Mouse (Mus musculus) gastrocnemius, adult 2 months (tissue): Measurements from ENCODE around the gene Arhgap45. TPM values are rescaled to one million over a fixed set of nuclear protein-coding genes. Genes with fewer than 3 reads are reported as not detected.

ENCODE experiments used
- DNase-seq: peaks from one replicate; pipeline ENCODE4 v3.0.0; 2022
- H3K27ac ChIP-seq: fragments of 200-600 bp; 2 replicates; pipeline ENCODE4 v1.8.1; 2022; ENCODE audit warnings: mild to moderate bottlenecking
- H3K4me3 ChIP-seq: fragments of 200-600 bp; 2 replicates; pipeline ENCODE4 v1.8.1; 2022; ENCODE audit warnings: mild to moderate bottlenecking, moderate library complexity
- CTCF ChIP-seq: fragments of 200-600 bp; IDR thresholded peaks from 2 replicates; pipeline ENCODE4 v1.8.1; 2022; ENCODE audit warnings: antibody characterized with exemption, mild to moderate bottlenecking, moderate library complexity
- intact Hi-C: fragments of 180-260 bp; cut with DNase I; formaldehyde crosslinking; loops from one replicate; pipeline ENCODE4 v1.15.1; 2025
- total RNA-seq, 2 experiments: library from RNA; stranded (reverse); gene quantifications; 2 replicates each; pipeline ENCODE4 v1.2.3; 2021

The Arhgap45 gene
- total RNA-seq, 2 experiments from 2014 or later: 0.97 to 1.4 TPM

DNA sequence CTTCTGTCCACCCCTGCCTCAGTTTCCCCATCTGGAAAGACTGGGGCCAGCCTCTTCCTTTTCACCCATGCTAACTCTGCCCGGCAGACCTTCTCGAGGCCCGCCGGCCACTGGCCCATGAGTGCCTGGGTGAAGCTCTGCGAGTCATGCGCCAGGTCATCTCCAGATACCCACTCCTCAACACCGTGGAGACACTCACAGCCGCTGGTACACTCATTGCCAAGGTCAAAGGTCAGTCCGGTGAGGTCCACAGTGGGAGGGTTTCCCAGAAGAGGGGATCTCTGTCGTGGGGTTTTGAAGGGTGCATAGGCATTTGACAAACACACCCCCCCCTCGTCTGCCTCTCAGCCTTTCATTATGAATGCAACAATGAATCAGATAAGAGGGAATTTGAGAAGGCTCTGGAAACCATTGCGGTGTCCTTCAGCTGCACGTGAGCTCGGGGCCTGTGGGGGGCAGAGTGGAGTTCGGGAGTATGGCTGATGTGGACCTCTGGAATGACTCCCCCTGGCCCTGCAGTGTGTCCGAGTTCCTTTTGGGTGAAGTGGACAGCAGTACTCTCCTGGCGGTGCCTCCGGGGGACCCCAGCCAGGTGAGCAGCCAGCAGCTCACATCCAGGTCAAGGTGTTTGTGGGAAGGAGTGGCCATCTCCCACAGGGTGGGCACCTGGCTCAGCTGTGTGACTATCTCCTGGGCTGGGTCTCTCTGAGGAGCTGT is 4.3 kb downstream of the Arhgap45 start:
- no peak for TF ChIP-seq CTCF
- no peak for DNase-seq
- Histone ChIP-seq H3K27ac (no peak overlapping the region), H3K4me3 (no peak overlapping the region)
- intact Hi-C loops: no loop called here

DNA sequence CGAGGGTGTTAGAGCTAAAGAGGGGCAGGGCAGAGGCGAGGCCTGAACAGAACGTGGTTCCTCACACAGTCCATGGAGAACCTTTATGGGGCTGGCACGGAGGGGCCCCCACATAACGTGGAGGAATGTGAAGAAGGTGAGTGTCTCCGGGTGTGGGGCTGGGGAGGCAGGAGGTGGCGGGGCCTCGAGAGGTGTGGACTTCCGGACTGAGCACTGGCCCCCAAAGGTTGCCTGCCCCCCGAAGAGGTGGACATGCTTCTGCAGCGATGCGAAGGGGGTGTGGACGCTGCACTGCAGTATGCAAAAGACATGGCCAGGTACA is 4.8 kb downstream of the Arhgap45 start:
- DNase-seq: no peak
- intact Hi-C loops: no loop called here
- H3K4me3 ChIP-seq: no peak overlapping the region
- no peak for TF ChIP-seq CTCF
- H3K27ac ChIP-seq: no peak overlapping the region

DNA sequence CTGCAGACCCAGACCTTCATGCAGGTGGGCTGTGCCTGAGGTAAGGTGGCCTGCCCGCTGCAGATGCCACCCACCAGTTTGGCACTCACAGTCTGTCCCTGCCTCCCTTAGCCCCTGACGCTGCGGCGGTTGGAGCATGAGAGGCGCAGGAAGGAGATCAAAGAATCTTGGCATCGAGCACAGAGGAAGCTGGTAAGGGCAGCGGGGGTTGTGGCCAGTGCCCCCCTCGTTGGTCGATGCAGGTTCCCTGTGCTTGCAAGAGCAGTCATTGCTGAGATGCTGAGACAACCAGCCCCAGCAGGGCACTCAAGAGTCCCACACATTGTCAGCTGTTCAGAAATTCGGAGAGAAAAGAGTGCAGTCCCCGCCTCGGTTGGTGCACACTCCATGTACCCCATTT is 5.7 kb downstream of the Arhgap45 start:
- no peak for TF ChIP-seq CTCF
- Histone ChIP-seq H3K4me3 (no peak overlapping the region), H3K27ac (no peak overlapping the region)
- intact Hi-C loops: no loop called here
- DNase-seq: no peak

DNA sequence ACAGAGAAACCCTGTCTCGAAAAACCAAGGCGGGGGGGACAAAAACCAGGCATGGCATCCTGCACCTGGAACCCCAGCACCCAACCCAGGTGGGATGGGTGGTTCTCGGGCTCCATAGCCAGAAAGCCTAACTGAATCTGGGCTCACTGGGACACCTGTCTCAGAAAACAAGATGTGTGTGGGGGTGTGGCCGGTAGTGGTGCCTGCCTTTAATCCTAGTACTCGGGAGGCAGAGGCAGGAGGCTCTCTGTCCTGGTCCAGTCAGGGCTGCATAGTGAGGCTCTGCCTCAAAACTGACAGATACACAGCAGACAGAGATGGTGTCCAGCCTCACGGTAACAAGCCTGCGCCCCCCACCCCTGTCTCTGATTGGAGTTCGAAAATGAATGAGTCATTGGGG is 6.4 kb downstream of the Arhgap45 start:
- no peak overlapping the region for H3K27ac ChIP-seq
- DNase-seq: no peak
- TF ChIP-seq CTCF: no peak

DNA sequence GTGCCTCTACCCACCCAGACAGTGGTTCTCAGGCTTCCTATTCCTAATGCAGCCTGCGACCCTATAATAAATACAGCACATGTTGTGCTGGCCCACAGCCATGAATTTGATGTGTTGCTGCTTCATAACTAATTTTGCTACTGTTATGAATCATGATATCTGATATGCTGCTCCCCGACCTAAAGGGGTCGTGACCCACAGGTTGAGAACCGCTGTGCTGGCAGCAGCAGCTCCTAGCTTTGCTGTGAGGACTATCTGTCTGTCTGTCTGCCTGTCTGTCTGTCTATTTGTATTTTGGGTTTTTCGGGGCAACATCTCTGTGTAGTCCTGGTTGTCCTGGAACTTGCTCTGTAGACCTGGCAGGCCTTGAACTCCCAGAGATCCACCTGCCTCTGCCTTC is 7.3 kb downstream of the Arhgap45 start:
- intact Hi-C loops: no loop called here
- Histone ChIP-seq H3K27ac (peak overlapping the region; percentile 51), H3K4me3 (no peak overlapping the region)
- DNase-seq: no peak
- TF ChIP-seq CTCF: no peak

More for the DNA sequence above, 6.4 kb downstream of the Arhgap45 start:
- H3K4me3 ChIP-seq: no peak overlapping the region
- intact Hi-C loops: no loop called here

DNA sequence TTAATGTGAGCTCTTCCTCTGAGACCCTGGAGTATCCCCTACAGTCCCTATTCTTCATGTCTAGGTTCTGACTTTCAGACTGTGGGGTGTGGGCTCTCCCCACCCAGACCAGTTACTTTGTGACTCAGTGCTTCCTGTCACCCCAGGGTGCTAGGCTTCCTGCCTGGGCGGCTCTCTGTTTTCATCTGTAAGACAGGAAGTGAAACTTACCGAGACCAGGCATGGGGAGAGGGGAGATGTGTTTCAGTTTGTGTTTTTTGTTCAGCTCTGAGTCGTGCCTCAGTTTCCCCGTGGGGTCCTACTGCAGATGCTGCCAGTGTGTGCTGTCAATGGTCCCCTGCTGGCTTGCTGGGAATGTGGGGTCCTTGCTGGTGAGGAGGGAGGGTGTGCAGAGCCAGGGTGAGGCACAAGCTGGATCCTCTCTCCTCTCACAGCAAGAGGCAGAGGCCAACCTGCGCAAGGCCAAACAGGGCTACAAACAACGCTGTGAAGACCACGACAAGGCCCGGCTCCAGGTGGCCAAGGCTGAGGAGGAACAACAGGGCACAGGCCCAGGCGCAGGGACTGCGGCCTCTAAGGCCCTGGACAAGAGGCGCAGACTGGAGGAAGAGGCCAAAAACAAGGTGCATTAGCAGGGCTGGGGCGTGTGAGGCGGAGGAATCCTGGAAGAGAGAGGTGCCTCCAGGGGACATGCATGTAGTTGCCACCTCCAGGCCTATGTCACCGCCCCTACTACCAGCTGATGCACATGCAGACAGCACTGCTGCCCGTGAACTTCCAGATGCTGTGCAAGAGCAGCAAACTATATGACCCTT is 8.0 kb downstream of the Arhgap45 start:
- TF ChIP-seq CTCF: no peak
- intact Hi-C loops: no loop called here
- peak overlapping the region; percentile 51 for H3K27ac ChIP-seq
- H3K4me3 ChIP-seq: no peak overlapping the region
- no peak for DNase-seq

DNA sequence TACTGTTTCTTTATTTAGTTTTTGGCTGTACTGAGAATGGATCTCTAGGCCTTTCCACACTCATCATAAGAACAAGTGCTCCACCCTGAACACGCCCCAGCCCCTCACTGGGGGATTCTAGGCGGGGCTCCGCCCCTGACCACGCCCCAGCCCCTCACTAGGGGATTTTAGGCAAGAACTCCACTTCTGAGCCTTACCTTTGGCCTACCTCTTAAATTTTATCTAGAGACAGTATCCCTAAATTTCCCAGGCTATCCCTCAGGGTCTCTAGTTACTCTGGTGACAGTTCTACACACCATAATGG is 8.5 kb downstream of the Arhgap45 start:
- intact Hi-C loops: no loop called here
- TF ChIP-seq CTCF: no peak
- DNase-seq: no peak
- H3K4me3 ChIP-seq: no peak overlapping the region
- H3K27ac ChIP-seq: peak overlapping the region; percentile 51; the same call in 1 of the 2 replicates

DNA sequence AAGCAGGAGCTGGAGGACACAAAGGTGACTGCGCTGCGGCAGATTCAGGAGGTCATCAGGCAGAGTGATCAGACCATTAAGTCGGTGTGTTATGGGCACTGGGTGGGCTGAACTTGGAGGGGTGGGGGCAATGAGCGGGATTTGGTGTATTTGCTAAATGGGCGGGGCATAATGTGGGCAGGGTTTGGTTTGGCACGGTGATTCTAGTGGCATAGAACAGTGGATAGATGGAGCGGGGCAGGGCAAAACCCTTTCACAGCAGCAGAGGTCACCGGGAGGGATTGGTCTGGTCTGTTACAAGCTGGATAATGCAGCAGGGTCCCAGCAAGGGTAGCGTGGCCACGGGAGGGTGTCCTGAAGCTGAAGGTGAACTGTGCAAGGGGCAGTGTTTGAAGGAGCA is 9.0 kb downstream of the Arhgap45 start:
- Histone ChIP-seq H3K4me3 (no peak overlapping the region), H3K27ac (no peak overlapping the region)
- no peak for TF ChIP-seq CTCF
- DNase-seq: no peak
- intact Hi-C loops: no loop called here

DNA sequence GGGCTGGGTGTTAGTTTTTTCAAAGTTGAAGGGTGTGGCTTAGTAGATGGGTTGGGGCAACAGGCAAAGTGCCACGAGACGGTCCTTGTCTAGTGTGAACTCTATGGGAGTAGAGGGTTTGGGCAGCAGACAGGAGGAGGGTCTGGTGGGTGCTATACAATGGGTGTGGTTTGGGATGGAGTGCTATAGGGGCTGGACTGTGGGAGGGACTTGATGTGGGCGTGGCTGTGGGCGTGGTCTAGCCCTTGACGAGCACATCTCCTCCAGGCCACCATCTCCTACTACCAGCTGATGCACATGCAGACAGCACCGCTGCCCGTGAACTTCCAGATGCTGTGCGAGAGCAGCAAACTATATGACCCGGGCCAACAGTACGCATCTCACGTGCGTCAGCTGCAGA is 9.4 kb downstream of the Arhgap45 start:
- no peak overlapping the region for H3K27ac ChIP-seq
- DNase-seq: no peak
- no peak overlapping the region for H3K4me3 ChIP-seq
- TF ChIP-seq CTCF: no peak
- intact Hi-C loops: no loop called here

DNA sequence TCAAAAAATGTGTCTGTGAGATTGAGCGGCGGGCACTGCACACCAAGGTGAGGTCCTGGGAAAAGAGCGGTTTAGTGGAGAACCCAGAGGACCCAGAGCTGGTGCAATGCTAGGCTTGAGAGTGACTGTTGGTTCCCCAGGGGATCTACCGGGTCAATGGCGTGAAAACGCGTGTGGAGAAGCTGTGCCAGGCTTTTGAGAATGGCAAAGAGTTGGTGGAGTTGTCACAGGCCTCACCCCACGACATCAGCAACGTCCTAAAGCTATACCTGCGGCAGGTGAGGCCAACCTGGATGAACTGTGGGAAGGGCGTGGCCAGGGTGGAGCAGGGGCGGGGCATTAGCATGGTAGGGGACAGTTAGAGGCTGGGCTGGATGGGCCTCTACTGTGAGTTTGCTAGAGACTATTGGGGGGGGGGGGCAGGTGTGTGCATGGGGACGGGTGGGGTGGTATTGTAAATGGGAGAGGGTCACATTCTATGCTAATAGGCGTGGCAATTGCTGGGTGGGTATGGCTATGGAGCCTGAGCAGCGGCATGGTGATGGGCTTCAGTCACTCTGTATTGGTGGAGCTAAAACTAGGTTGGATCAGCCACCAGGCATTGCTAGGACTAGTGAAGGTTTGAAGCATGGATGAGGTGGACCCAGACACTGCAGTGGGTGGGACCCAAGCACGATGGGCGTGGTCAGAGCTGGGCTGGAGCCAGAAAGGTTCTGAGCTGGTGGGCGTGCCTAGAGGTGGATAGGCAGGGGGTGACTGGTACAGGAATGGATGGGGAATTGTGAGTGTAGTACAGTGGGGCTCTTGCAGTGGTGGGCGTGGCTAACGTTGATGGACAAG is 11.4 kb downstream of the Arhgap45 start:
- no peak overlapping the region for H3K27ac ChIP-seq
- no peak overlapping the region for H3K4me3 ChIP-seq
- intact Hi-C loops: no loop called here
- no peak for DNase-seq
- TF ChIP-seq CTCF: no peak

DNA sequence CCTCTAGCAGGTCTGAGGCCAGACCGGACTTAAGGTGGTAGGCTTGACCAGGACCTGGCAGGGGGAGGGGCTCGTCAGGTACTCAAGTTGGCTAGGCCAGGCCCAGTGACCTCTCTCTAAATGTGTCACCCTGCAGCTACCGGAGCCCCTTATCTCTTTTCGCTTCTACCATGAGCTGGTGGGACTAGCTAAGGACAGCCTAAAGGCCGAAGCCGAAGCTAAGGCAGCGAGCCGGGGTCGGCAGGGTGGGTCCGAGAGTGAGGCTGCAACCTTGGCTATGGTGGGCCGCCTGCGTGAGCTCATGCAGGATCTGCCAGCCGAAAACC is 12.0 kb downstream of the Arhgap45 start:
- intact Hi-C loops: no loop called here
- no peak for TF ChIP-seq CTCF
- DNase-seq: no peak
- Histone ChIP-seq H3K4me3 (no peak overlapping the region), H3K27ac (no peak overlapping the region)

DNA sequence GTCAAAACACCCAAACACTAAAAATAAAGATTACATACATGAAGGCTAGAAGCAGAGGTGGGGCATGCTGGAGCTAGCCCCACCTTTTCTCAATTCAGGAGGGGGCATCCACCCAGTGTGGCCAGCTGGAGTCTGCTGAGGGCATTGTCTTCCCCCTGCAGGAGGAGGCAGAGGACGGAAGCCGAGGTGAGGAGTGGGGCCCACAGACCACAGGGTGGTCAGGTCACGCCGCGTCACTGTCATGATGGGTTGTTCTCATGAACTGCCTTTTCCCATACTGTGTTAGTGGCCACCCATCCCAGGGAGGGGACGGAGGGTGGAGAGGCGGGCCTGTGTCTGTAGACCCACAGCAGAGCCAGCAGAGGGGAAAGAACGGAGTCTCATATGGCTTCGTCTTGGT is 13.7 kb downstream of the Arhgap45 start:
- intact Hi-C loops: loop anchor here (5.0 kb wide), 1 partner anchor 102 kb away; no protein-coding TSS in a partner anchor
- H3K4me3 ChIP-seq: no peak overlapping the region

DNA sequence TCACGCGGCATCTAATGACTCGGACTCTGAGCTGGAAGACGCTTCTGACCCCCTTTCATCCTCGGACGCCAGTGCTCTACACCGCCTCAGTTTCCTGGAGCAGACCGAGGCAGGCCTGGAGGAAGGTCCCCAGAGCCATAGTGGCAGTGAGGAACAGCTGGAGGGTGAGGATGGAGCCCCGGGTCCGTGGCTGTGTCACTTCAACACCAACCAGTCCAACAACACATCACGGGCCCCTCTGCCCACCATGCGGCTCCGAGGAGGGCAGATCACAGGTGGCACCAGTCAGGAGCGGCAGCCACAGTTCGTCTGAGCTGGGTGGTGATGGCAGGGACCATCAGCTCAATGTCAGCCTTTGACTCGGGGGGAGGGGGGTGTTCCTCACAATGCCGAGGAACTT is 14.3 kb downstream of the Arhgap45 start:
- Histone ChIP-seq H3K27ac (no peak overlapping the region), H3K4me3 (no peak overlapping the region)
- intact Hi-C loops: loop anchor here (5.0 kb wide), 1 partner anchor 102 kb away; no protein-coding TSS in a partner anchor
- no peak for TF ChIP-seq CTCF
- DNase-seq: no peak

More for the DNA sequence above, 13.7 kb downstream of the Arhgap45 start:
- no peak for TF ChIP-seq CTCF
- no peak overlapping the region for H3K27ac ChIP-seq
- no peak for DNase-seq
